Mouse (Mus musculus): ENCODE measurements at regions not wholly inside any gene's neighbourhood (a gene's known extent, or its start where the extent isn't known, plus 50 kb on each side); places are given as distances from the start of the nearest gene placed in this dataset.

DNA sequence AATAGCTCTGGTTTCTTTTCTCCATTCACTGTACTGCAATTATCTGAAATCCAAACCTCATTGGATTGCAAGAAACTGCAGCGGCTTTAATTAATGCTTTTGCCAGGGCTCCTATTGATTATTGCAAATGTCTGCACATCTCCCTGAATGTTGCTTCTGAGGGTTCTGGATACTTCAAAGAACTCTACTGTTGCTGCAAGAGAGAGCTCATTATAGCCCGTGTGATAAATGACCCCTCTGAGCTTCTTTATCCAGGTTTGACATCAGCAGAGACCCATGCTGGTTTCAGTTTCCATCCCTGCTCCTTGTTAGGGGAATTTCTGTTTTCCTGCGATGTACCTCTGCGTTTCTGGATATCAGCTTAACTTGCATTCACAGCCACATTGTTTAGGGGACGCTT, 78.4 kb upstream of the Nav3 start:
- DNase-seq, result no peak

DNA sequence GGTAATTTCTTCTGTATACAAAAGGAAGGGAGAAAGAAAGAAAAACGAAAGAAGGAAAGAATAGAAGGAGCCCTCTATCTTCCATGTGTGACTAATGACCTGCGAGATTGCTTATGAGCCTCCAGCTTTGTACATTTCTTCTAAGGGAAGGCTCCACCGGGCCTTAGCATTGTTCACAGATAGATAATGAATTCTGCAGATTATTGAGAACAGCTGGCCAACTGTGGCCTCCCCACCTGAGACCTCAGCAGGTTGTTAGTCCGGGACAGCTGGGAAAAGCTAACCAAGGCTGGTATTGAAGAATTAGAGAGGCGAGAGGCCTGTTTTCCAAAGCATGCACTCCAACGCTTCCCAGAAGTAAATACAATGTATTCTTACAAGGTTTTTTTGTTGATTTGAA, 86.7 kb upstream of the Nav3 start:
- no peak for DNase-seq

DNA sequence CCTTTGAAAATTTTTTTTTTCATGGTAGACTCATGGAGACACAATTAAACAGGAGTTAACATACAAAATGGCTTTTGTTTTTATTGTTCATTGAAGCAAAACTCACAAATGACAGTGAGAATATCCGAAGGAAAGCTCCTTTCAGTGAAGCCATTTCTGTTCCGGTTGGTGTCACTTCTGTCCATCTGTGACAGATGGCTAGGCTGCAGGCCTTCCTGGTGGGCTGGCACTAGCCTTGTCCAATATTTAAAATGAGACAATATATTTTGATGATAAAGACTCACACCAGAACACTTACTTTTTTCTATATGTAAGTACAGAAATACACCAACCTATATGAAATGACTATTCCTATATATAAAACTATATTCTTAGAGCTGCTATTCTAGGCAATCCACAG, 92.4 kb upstream of the Nav3 start:
- no peak for DNase-seq

DNA sequence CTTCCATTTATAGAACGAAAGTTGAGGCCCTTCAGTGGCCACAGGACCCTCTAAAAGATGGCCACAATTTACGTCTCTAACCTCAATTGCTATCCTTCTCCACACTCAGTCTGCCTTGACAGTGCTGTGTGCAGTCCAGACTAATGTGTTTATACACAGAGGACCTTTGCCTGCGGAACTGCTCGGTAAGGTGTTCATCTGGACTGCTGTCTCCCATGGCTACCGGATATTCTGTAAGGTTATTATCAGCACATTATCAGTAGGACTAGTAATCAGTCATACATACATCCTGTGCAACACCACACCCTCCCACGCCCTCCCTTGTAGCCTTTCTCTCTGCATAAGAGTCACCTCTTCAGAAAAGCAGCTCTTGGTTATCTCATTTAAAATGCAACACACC, 98.0 kb upstream of the Nav3 start:
- DNase-seq, result no peak

DNA sequence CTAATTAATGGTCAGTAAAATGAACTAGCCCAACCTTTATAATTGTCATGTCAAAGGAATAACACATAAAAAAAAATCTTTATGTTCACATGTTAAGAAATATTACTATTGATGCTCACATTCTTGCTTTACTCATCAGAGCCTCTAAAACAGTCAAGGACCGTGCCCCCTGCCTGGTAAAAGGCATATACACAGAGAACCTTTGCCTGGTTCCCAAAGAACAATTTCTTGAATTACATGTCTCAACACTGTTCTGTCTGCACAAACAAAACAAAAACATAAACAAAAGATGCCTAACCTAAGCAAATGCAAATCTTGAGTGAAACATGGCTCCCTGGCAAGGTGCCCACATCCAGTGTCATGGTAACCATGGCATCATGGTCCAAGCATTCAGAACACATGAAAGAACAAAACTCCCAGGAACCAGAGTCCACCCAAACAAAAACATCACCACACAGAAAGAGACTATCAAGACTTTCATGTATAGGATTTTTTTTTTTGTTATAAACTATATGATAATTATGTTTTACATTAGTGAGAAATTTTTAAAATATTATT, 100.4 kb upstream of the Nav3 start:
- no peak for DNase-seq

DNA sequence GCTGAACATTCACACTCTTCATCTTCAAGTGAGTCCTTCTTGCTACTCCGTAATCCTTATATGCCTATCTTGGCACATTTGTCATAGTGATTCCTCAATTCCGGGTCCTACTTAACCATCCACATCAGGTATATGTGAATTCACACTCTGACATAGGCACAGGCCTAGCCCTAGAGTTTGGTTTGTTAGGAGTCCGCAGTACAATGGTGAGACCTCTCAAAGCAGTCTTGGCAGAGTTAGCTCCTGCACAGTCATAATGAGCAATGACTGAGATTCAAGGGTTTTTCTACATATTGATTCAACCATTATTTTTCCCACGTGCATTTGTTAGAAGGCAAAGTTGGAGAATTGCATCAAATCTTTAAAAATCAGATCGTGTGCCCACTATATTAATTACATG, 107.1 kb upstream of the Nav3 start:
- DNase-seq, result no peak

DNA sequence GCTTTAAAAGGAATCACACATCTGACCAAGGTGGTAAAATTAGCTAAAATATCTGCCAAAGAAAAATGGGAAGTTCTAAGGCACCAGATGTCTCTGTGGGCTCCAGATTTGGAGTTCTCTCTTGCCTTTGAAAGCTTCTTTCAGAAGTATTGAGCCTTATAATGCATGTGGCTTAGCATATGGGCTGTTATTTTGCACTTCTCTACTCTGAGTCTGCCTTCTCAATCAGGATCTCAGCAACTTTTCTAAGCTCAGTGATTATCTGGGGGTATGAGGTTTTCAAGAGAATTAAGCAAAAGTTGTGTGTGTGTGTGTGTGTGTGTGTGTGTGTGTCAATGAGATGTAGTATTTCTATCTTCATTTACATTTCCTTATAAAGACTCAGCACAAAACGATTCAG, 107.6 kb upstream of the Nav3 start:
- no peak for DNase-seq

DNA sequence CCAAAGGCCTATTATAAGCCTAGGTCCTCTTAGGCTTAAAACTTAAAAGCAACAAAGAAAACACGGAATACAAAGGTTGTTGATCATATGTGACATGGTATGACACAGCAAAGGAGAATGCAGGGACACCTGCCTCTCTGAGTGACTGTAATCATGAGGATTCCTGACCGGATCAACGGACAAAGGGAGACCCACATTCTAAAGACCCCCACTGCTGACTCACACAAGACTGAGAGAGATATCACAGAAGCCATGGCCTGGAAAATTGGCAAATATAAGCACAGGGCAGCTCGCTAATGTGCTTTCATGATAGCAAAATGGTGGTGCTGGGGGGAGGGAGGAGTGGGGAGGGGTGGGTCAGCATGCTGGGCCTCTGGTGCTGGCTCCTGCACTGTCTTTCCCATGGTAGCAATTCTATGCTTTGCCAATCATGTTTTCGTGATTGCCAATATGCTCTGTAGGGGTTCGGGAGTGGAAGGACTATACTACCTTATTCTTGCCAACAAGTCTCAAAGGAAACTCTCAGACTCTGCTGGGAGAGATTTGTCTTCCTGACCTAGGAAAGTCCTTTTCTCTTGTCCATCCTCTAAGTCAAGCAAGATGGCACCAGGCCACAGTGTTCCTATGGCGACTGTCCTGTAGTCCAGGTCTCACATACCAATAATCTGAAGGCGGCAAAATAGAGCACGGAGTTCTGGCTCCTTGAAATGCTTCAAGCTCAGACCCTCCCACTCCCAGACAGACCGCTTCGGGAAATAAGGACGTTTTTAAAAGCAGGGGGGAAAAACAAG, 110.5 kb upstream of the Nav3 start:
- DNase-seq, result no peak

DNA sequence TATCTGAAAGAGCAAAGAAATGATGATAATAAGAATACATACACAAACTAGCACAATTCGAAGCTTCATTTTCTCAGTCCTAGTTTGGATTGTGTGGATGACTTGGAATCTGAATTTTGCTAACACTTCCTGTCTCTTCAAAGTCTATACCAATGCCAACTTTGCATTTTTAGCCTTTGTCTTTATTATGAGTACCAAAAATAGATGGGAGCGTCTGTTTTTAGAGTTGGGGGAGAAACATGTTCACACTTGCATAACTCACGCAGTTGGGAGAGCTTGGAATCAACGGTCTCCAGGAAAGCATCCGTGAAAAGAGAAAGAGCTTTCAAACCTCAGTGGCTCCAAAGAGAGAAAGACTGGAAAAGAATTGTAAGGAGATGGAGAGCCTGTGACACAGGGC, 114.5 kb upstream of the Nav3 start:
- DNase-seq, result no peak

DNA sequence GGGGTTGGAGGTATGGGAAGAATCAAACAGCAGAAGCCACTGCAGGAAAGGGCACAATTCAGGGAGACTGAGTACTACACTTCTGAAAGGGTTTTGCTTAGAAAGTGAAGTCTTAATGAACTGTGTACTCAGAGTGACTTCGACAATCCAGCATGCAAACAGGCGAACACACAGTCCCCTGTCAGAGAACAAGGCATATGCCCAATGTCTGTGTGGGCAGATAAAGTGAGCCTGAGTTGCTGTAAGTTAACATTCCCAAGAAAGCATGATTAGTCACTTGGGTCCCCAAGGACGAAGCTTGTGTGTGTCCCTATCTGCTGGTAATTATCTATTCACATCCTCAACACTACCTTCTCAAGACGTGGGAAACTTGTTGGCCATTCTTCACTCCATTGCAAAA, 115.2 kb upstream of the Nav3 start:
- DNase-seq, result no peak

DNA sequence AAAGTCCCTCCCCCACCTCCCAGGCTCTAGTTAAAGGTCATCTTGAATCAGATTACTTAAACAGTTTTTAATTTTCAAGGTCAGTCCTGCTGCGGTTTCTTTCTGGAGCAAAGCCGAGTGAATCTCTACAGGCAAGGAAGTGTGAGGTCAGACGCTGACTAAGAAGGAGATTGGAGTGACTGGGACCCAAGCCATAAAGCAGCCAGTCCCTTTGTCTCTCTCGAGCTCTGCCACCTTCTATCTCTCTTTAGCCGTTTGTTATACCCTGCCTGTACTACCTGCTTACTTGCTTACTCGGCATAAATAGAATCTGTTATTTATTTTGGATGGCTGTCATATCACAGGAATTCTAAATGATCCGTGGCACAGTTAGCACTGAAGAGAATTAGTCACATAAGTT, 117.5 kb upstream of the Nav3 start:
- DNase-seq, result no peak

DNA sequence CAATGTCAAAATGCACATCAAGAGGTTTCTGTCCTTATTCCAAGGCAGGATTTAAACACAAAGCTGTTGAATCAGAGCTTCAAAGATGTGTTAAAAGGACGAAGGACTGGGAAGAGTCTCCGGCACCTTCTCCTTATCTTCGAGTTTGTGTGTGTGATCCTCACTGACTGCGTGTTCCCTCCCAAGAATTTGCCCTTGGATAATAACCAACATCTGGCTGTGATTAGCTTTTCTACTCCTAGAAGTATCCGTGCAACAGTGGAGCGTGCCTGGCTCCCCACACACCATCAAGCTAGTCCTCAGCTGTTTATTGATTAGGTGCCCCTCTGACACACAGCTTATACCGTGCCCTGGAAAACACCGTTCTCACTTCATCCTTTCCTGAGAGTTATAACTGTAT, 130.0 kb upstream of the Nav3 start:
- DNase-seq, result no peak

DNA sequence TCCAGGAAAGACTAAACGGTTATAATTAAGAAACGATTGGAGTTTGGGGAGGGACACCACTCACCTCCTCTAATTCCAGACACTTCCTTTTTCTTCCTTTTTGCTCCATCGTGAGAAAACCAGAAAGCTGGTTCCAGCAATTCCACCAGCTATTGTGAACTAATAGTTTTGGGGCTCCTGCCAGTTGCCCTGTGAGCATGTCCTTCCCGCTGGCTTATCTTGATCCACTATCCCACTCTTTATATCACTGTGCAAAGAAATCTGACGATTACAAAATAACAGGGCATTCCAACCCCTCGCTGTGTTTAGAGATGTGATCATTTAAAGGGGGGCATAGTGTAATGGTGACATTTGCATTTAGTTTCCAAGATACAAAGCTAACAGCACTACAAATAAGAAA, 130.5 kb upstream of the Nav3 start:
- DNase-seq, result no peak

DNA sequence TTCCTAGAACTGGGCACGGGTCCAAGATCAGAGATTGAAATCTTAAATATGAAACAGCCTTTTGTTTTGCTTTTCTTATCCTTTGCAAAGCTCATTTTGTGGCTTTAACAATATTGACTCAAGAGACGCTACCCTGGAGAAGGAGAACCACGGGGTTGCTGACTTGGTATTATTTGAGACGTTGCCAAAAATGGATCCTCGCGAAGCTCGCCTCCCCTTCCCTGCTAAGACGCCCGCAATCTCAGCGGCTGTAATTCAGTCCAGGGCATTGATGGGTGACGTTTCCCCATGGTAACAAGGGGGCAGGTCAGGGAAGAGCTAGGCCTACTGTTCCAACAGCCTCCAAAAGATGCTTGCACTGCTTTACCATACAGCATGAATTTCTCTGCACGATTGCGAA, 131.5 kb upstream of the Nav3 start:
- DNase-seq, result peak in 1 of 2 experiments; percentile 7

DNA sequence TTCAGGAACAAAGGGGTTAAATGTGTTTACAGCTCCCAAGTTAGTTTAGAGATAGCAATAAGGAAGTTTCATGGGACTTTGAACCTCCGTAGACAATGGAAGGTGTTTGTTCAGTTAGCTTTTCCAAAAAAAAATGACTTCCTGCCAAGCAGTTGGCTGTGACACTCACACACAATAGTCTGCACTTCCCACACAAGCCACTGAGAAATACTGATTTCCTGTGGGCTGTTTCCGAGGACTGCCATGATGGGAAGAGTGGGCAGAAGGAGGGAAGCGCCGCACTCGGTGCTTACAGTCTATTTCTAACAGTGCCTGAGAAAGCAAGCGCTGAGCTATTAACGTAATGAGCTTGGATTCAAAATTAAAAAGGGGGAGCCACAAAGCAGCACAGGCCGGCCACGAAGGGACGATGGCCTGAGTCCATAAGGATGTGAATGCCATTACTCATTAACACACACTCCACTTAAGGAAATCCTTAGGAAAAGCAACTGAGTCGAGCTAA, 144.4 kb upstream of the Nav3 start:
- DNase-seq, result peak in 1 of 2 experiments; percentile 11

DNA sequence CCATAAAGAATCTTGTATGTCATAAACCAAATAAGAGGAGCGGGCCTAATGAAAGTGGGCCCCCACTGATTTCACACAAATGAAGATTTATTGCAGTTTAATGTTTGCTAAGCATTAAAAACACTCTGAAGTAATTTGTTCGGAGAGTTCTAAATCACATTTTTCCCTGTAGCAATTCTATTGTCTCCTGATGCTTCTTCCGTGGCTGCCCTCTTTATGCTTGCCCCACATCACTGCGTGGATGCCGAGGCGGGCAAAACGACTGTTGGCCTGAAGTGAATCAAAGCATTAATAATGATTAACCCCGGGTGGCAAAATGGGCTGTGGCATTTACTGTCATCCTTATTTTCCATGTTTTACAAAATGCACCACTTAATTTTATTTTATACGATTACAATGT, 134.9 kb upstream of the E2f7 start:
- DNase-seq, result no peak

DNA sequence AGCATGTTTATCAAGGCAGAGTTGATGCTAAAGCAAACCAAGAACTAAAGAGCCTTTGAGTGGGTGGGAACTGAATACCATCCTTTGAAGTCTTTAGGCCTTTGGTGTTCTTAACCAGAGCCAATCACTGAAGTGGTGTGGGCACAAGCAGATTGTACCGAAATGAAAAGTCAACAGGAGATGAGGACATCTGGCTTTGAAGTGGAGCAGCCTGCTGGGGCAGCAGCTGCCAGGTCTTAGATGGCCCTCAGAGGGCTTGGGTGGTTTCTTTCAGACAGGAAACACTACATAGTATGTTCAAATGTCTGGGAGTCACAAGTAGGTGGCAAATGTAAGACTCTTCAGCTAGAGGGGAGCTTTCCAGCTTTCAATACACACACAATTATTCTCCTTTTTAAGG, 128.2 kb upstream of the E2f7 start:
- no peak for DNase-seq

DNA sequence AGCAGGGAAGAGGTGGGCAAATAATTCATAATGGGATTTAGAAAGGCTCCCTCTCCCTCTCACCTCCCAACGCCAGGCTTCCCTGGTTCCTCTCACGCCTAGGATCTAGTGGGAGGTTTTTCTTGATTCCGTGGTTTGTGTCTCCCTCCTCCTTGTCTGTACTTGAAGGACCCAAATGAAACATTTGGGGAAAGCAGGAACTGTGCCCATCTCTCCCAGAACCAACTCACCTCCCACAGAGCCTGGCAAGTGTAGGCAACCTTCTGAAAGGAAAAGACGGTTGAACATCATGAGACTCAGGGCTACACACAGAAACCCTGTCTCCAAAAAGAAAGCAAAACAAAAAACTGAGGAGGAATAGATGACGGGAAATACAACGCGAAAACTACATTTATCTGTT, 126.0 kb upstream of the E2f7 start:
- DNase-seq, result no peak

DNA sequence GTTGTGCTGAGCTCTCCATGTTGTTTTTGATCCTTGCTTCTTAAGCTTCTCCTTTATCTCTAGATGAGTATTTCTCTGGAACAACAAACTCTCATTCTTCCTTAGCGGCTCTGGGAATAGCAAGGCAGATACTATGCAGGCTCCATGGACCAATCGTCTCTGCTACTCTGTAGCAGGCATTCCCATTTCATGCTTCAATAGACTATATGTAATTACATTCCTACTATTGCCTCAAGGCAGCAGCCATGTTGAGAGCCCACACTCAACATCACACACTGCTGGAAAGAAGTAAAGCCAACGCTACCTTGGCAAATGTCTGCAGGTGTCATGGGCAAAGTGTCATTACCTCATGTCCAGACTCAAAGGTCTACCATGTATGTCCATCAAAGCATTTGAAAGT, 119.6 kb upstream of the E2f7 start:
- no peak for DNase-seq

DNA sequence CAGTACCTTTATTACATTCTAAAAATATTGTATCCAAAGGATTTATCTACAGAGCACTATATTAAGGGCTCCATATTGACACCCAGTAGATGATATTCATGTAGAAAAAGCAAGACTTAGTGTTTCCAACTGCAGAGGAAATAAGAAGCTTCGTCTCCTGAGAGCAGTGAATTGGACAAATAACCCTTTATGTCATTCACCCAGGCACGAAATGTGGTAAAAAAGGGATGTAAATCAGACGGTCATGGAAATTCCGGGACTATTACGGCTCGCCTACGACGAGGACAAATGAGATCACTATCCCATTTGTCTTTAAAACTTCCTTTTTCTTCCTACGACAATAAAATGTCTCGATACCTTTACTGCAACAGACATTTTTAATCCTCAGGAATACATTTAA, 104.8 kb upstream of the E2f7 start:
- no peak for DNase-seq

DNA sequence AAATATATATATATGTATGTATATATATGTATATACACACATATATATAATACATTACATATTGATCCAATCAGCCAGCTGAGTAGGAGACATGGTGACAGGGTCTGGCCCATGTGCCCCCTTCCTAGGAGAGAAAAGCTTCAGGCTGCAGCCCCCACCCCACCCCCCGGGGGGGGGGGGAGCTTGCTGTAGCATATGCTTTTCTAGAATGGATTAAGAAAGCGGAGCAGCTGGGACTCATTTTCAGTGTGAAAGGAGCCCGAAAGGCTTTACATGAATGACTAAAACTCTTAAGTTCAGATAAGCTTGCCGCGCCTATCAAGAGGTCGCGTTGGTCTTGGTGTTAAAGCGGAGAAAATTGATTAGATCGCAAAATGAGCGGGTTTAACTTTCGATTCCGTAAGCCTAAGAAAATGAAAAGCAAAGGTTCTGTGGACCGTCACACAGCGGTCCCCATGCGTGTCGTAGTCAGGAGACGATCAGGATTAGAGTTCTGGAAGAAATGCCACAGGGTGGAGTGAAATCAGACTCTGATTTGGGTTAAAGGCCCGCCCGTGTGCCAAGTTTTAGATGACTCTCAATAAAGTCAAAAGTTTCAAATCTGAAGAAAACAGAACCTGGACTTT, 103.1 kb upstream of the E2f7 start:
- no peak for DNase-seq

DNA sequence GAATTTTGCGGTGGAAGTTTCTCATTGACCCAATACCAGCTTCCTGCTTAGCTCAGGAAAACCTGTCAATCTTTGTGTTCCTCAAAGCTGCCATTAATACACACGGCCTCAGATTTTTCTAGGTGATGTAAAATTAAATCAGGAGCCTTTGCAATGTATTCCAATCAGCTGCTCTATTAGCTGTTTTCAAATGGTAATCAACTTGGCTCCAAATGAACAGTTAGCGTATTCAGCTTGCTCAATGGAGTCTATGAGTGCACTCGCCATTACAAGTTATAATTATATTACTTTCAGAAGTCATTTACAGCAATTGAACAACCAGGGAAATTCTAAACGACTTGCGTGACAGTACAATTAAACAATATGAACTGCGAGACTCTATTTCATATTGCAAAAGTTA, 97.6 kb upstream of the E2f7 start:
- DNase-seq, result no peak

DNA sequence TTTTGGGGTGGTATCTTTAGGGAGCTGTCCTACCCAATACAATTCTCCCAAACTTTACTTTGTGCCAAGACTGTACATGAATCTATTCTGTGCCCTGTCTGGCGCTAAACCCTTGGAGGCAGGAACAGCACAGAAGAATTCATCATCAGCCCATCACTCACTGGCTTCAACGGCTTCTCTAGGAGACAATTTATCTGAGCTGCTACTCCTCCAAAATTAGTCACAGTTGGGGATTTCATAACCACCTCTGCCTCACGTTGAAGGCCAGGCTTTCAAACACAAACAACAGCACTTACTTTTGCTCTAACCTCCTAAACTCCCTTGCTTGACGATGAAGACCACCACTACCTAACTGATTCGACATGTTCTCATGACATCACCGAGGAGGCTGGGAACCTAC, 95.1 kb upstream of the E2f7 start:
- no peak for DNase-seq

DNA sequence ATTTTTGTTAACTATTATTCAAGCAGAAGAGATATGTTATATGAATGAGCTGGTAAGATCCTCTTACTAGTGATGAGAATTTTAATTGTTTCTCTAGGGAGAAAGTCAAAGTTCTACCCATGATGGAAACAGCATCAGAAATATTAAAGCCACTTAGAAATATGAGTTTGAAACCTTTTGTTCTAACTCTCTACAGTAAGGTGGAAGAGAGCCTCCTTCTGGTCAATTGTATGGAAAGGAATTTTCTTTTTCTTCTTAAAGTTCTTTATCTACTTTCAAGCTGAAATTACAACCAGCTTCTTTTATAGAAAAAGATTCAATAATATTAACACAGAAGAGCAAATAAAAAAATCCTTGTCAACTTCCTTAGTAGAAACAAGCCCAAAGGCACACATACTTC, 94.4 kb upstream of the E2f7 start:
- DNase-seq, result no peak

DNA sequence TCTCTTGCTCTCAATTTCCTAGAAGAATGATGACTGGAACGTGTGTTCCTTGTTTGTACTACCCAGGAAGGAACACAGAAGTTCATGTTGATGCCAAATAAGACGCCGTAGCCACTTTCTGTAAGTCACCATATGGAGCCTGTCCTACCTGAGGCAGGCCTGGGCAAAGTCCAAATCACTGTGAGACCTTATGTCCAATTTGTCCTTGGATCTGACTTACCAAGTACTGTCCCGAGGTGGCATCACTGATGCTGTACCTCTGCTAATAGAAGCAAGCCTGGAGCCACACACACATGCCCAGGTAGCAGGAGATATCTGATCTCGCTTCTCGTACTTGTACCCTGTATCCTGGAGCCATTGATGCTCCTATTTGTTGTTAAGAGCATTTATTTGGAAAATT, 91.2 kb upstream of the E2f7 start:
- no peak for DNase-seq

Measured in kidney, postnatal 25 days (tissue).